Mouse (Mus musculus) olfactory bulb, adult 2 months (tissue): Measurements from ENCODE around the gene Slc25a31.

ENCODE experiments used
- CTCF ChIP-seq: fragments of 200-500 bp; IDR thresholded peaks from 2 replicates; pipeline ENCODE4 v1.5.1; 2012; ENCODE audit warnings: low read depth, mild to moderate bottlenecking, low read length, moderate library complexity; ENCODE audit not compliant: insufficient read depth
- POLR2A ChIP-seq: fragments of 200-500 bp; IDR thresholded peaks from 2 replicates; pipeline ENCODE4 v1.6.1; 2012; ENCODE audit warnings: mild to moderate bottlenecking, low read depth, low read length, moderate library complexity; ENCODE audit not compliant: insufficient read depth

- TF ChIP-seq CTCF (no peak), POLR2A (no peak)
Observed at GRCm38 (mm10) chr3:40719022-40719421, 10.4 kb downstream of the Slc25a31 start.
